Mouse (Mus musculus): ENCODE measurements around the gene Coro2b. TPM values are rescaled to one million over a fixed set of nuclear protein-coding genes. Genes with fewer than 3 reads are reported as not detected.

Gene Coro2b
- total RNA-seq, 2 experiments from 2014 or later, result 5.1 to 6.5 TPM

GRCm38 (mm10) chr9:62513492-62514133, 23.2 kb downstream of the Coro2b start:
- peak; percentile 47 for DNase-seq

GRCm38 (mm10) chr9:62510530-62510936, 26.3 kb downstream of the Coro2b start:
- DNase-seq, result no peak

- DNase-seq, result no peak
Measured at GRCm38 (mm10) chr9:62509617-62510016, 27.2 kb downstream of the Coro2b start.

- DNase-seq, result no peak
Measured at GRCm38 (mm10) chr9:62508740-62509524, 27.9 kb downstream of the Coro2b start.

GRCm38 (mm10) chr9:62506467-62507067, 30.3 kb downstream of the Coro2b start:
- no peak for DNase-seq

GRCm38 (mm10) chr9:62504129-62504528, 32.7 kb downstream of the Coro2b start:
- no peak for DNase-seq

- no peak for DNase-seq
Measured at GRCm38 (mm10) chr9:62502361-62502760, 34.5 kb downstream of the Coro2b start.

GRCm38 (mm10) chr9:62501566-62501965, 35.3 kb downstream of the Coro2b start:
- DNase-seq, result no peak

GRCm38 (mm10) chr9:62500007-62500406, 36.8 kb downstream of the Coro2b start:
- no peak for DNase-seq

GRCm38 (mm10) chr9:62498945-62499344, 37.9 kb downstream of the Coro2b start:
- DNase-seq, result no peak

- DNase-seq, result no peak
Measured at GRCm38 (mm10) chr9:62497135-62498092, 39.4 kb downstream of the Coro2b start.

- DNase-seq, result no peak
Measured at GRCm38 (mm10) chr9:62492306-62492990, 44.4 kb downstream of the Coro2b start.

- no peak for DNase-seq
Measured at GRCm38 (mm10) chr9:62491611-62492010, 45.2 kb downstream of the Coro2b start.

GRCm38 (mm10) chr9:62491104-62491503, 45.7 kb downstream of the Coro2b start:
- peak; percentile 44 for DNase-seq

GRCm38 (mm10) chr9:62484107-62484506, 52.7 kb downstream of the Coro2b start:
- no peak for DNase-seq

- no peak for DNase-seq
Measured at GRCm38 (mm10) chr9:62482788-62483187, 54.1 kb downstream of the Coro2b start.

- no peak for DNase-seq
Measured at GRCm38 (mm10) chr9:62480898-62481642, 55.8 kb downstream of the Coro2b start.

GRCm38 (mm10) chr9:62480149-62480548, 56.7 kb downstream of the Coro2b start:
- DNase-seq, result no peak

- peak; percentile 88 for DNase-seq
Measured at GRCm38 (mm10) chr9:62476782-62477487, 59.9 kb downstream of the Coro2b start.

- no peak for DNase-seq
Measured at GRCm38 (mm10) chr9:62474206-62474605, 62.6 kb downstream of the Coro2b start.

All from gastrocnemius, postnatal 25 days (tissue).